Mouse (Mus musculus) spleen, adult 2 months (tissue): Measurements from ENCODE around the gene Ogdh. TPM values are rescaled to one million over a fixed set of nuclear protein-coding genes. Genes with fewer than 3 reads are reported as not detected.

Experiments
- DNase-seq, 2 experiments: peaks; one replicate each; pipeline versions ENCODE4 v3.0.0 to v3.0.0-alpha.2; 2012 to 2021; ENCODE audit warnings: low spot score in 2 of 2, low read depth in 1 of 2
- H3K27ac ChIP-seq: fragments of 200-500 bp; 2 replicates; pipeline ENCODE4 v1.5.1; 2012; ENCODE audit warnings: low read length, inconsistent platforms; ENCODE audit not compliant: insufficient read depth
- H3K27me3 ChIP-seq: fragments of 200-500 bp; 2 replicates; pipeline ENCODE4 v1.6.1; 2012; ENCODE audit warnings: mild to moderate bottlenecking, moderate library complexity, low read length, inconsistent platforms; ENCODE audit not compliant: control insufficient read depth, insufficient read depth
- H3K36me3 ChIP-seq: fragments of 200-500 bp; 2 replicates; pipeline ENCODE4 v1.6.1; 2012; ENCODE audit warnings: mild to moderate bottlenecking, low read length, inconsistent platforms; ENCODE audit not compliant: control insufficient read depth, insufficient read depth
- H3K4me1 ChIP-seq: fragments of 200-500 bp; 2 replicates; pipeline ENCODE4 v1.6.1; 2011; ENCODE audit warnings: inconsistent platforms; ENCODE audit not compliant: control insufficient read depth, insufficient read depth, insufficient read length
- H3K4me3 ChIP-seq: fragments of 200-500 bp; 2 replicates; pipeline ENCODE4 v1.5.1; 2011; ENCODE audit warnings: mild to moderate bottlenecking, inconsistent platforms; ENCODE audit not compliant: insufficient read depth, insufficient read length; ENCODE audit errors: extremely low read depth
- CTCF ChIP-seq: fragments of 200-500 bp; IDR thresholded peaks from 2 replicates; pipeline ENCODE4 v1.5.1; 2011; ENCODE audit warnings: mild to moderate bottlenecking, inconsistent platforms; ENCODE audit not compliant: insufficient read depth, insufficient read length, insufficient replicate concordance; ENCODE audit errors: extremely low read depth
- POLR2A ChIP-seq: fragments of 200-500 bp; IDR thresholded peaks from 2 replicates; pipeline ENCODE4 v1.6.1; 2011; ENCODE audit warnings: low read depth, low read length, inconsistent platforms
- WGBS: fragments of 180-500 bp; shearing (Covaris S2); methylation state at CpG from one replicate; pipeline ENCODE4 v1.1.7; 2018; 5-methylcytosine and 5-hydroxymethylcytosine counted together
- polyA plus RNA-seq: library from polyadenylated mRNA; depleted of rRNA; stranded (reverse); fragments of >200 nt; gene quantifications from 2 replicates; pipeline ENCODE4 v1.2.3, GENCODE M21; 2012

Ogdh gene
- polyA plus RNA-seq, 1 experiment, result 64.6 TPM

DNA sequence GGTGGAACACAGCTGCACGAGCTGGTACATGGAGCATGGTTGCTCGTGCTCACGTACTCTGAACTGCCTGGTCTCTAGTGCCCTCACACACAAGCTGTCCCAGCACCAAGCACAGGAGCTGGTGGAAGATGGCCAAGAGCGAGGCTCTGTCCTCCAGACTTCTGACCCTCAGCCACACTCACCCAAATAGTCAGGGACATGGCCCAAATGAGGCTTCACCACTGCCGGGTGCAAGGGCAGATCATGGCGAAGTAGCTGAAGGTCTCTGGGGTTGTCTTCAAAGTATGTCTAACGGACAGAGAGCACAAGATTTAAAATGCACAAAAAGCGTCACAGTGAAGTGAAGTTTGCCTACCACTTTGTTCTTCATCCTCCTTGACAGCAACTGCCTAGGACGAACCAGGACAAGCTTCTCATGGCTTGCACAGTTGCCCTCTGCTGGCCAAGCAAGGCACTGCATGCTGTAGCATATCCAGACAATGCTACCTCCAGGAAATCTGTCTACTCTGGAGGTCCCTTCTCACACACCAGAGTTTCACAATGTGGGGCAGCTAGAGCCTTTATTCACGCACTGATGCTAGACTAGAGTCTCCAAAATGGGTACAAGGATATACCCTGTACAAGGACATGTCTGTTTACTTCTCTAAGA is 29.9 kb upstream of the Ogdh start:
- WGBS, result 77% methylated on average over 10 of the region's 10 CpGs
- peaks cover under 1% of the 10 kb centered on the region; the same call in 1 of the 2 replicates for H3K4me1 ChIP-seq
- no peaks in the 10 kb centered on the region for H3K27me3 ChIP-seq
- DNase-seq, result peak in 1 of 2 experiments; percentile 63
- no peak overlapping the region for H3K4me3 ChIP-seq
- H3K27ac ChIP-seq, result no peak overlapping the region
- TF ChIP-seq POLR2A (no peak), CTCF (peak; percentile 86; the same call in 1 of the 2 replicates)
- peaks cover 51% of the 10 kb centered on the region for H3K36me3 ChIP-seq

DNA sequence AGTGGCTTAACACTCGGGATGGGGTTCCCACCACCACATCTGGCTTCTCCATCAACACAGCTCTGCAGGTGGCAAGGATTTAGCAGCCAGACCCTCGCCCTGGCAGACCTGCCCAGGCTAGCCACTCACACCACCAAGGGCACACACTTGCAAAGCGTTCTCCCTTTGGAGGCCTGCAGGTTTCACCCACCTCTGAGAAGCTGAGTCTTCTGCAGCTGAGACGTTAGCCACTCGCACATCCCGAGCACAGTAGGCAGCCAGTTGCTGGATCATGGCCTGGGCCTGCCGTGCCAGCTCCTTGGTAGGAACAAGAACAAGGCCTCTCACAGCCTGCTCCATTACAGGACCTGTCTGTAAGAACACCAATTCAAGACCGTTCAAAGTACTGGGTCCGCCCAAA is 24.8 kb upstream of the Ogdh start:
- peaks cover 28% of the 10 kb centered on the region for H3K36me3 ChIP-seq
- H3K4me1 ChIP-seq, result peaks cover 6% of the 10 kb centered on the region; the same call in 1 of the 2 replicates
- no peak overlapping the region for H3K27ac ChIP-seq
- H3K4me3 ChIP-seq, result peak overlapping the region; percentile 85; the same call in 1 of the 2 replicates
- H3K27me3 ChIP-seq, result no peaks in the 10 kb centered on the region
- WGBS, result 77% methylated on average over 9 of the region's 9 CpGs
- no peak for DNase-seq
- no peak for TF ChIP-seq CTCF
- no peak for TF ChIP-seq POLR2A

DNA sequence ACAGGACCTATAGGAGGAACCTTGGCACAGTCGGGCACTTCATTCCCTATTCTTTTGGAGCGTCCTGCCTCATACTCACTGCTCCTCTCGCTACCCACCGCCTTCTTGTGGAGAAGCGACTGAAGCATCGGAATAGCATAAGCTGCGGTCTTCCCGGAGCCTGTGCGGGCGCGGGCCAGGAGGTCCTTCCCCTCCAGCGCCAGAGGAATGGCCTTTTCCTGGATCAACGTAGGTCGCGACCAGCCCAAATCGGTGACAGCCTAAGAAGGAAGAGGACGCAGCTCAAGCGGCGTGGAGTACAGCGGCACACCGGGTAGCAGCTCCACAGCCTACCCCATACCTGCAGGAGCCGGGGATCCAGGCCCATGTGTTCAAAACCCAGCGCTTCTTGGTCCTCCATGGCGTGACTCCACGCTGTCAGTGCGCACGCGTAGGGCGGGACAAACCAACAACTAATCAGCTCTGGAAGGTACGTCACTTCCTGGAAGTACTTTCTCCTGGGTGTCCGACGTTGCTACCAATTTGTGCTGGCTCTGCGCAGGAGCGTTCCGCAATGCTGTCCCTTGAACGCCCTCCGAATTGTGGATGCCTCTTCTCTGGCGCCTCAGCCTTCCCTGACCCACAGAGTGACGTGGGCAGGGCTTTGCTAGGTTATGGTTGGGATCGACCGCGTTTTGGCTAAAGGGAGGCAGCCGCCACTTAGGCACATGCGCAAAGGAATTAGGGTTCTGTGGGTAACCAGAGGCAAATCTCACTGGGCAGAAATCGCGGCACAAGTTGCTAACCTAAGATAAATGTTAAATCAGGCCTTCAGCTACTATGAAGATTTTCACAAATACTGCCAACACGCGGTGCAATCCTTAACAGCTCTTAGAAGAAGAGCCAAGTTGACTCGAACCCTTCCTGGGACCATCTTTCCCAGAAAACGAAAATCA is 23.8 kb upstream of the Ogdh start, which contains the start of gene Ddx56:
Gene Ddx56, minus strand, starts transcription at position 453 of the 935 bp plus-strand sequence.
- peaks cover 29% of the 10 kb centered on the region for H3K36me3 ChIP-seq

DNA sequence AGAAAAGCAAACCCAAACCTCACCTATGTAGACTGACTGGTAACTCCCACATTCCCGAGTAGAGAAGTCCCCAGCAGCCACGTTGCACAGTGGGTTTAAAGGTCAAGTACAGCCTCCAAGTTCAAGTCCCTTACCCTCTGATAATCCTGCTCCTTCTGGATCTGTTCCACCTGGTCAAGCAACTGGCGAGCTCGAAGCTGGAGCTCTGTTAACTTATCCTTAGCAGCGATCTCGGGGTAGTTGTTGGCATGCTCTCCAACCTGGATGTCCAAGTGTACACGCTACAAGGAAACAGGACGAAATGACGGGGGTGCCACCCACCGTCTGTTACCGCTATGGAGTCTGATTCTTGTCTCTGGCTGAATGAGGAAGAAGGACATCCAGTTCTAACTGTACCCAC is 17.8 kb upstream of the Ogdh start:
- no peak overlapping the region for H3K27ac ChIP-seq
- TF ChIP-seq POLR2A (no peak), CTCF (no peak)
- no peak for DNase-seq
- no peaks in the 10 kb centered on the region for H3K27me3 ChIP-seq
- H3K4me3 ChIP-seq, result peak overlapping the region; percentile 2
- 29% methylated on average over 11 of the region's 11 CpGs for WGBS
- peaks cover 4% of the 10 kb centered on the region; the same call in 1 of the 2 replicates for H3K4me1 ChIP-seq
- H3K36me3 ChIP-seq, result peaks cover 5% of the 10 kb centered on the region; the same call in 1 of the 2 replicates

More for the DNA sequence above, 23.8 kb upstream of the Ogdh start, which contains the start of gene Ddx56:
- Histone ChIP-seq H3K27me3 (no peaks in the 10 kb centered on the region), H3K4me3 (peak within 1 kb of the TSS; percentile 85), H3K4me1 (peaks cover 6% of the 10 kb centered on the region; the same call in 1 of the 2 replicates), H3K27ac (peak within 1 kb of the TSS; percentile 84)
- TF ChIP-seq CTCF (no peak), POLR2A (peak; percentile 63)
- WGBS, result 1% methylated on average over 50 of the region's 50 CpGs
- DNase-seq, result peak; percentile 86 to 91

DNA sequence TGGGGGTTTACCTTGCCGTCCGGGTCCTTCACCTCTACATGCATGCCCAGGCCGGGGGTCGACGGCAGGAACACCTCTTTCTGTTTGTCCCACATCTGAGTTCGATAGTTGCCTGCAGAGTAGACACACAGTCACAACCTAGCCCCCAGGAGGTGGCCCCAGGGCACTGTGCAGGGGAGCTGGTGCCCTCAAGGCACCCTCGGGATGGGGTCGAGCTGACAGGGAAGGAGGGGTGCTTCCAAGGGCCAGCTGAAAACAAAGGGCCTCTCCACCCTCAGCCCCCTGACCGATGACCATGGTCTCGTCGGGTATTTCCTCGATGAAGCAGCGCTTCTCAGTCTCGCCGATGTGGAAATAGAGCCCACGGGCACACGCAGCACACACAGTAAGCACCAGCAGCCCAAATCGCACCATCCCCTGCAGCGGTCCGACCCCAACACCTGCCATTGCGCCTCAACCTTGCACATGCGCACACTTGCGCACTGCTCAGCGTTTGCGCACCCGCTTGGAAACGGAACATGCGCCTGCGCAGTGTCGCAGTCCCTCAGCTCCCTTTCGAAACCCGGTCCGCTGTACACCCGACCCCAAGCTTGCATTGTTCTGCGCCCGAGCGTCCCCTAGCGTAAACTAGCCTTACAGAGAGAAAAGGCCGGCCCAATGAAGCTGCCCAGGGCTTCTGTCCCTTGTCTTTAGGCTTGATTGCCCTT is 16.9 kb upstream of the Ogdh start, which contains the start of gene Tmed4:
Gene Tmed4, minus strand, starts transcription at position 484 of the 707 bp plus-strand sequence.
- H3K4me3 ChIP-seq, result peak within 1 kb of the TSS; percentile 87
- no peaks in the 10 kb centered on the region for H3K27me3 ChIP-seq
- peaks cover 5% of the 10 kb centered on the region; the same call in 1 of the 2 replicates for H3K36me3 ChIP-seq
- WGBS, result under 1% methylated on average over 39 of the region's 39 CpGs
- peak; percentile 93 to 99 for DNase-seq
- peak within 1 kb of the TSS; percentile 46 for H3K27ac ChIP-seq
- H3K4me1 ChIP-seq, result peaks cover 4% of the 10 kb centered on the region; the same call in 1 of the 2 replicates
- TF ChIP-seq POLR2A, result peak; percentile 93
- peak; percentile 47; the same call in 1 of the 2 replicates for TF ChIP-seq CTCF

DNA sequence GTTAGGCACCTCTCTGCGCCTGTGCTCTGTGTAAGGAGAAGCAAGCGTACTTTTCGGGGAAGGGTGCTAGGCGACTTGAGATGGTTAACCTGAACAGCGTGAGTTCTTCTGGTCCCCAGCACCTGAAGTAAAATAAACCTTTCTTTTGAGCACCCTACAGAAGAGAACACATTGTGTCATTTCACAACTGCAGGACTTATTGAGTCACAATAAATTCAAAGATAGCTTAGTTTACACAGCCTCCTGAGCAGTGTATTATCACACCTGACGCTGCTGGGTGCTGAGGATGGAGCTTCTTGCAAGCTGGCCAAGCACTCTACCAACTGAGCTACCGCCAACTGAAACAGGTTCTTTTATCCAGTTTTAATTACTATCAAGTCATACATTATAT is 16.3 kb upstream of the Ogdh start:
- Histone ChIP-seq H3K36me3 (peaks cover 5% of the 10 kb centered on the region; the same call in 1 of the 2 replicates), H3K4me3 (peak overlapping the region; percentile 35), H3K4me1 (peaks cover 4% of the 10 kb centered on the region; the same call in 1 of the 2 replicates), H3K27ac (peak overlapping the region; percentile 46; the same call in 1 of the 2 replicates), H3K27me3 (no peaks in the 10 kb centered on the region)
- no peak for TF ChIP-seq POLR2A
- TF ChIP-seq CTCF, result no peak
- DNase-seq, result no peak
- 36% methylated on average over 7 of the region's 7 CpGs for WGBS
